Mouse (Mus musculus): Measurements from ENCODE around the gene Cpsf2.

- TF ChIP-seq CTCF (conservative IDR thresholded peaks at IDR 0.05; ENCODE audit: low read length) (no peak), POU5F1 (IDR thresholded peaks at IDR 0.05; ENCODE audit: borderline replicate concordance, low read length) (no peak)
These were observed 4.5 kb upstream of the Cpsf2 start for GRCm38 (mm10) chr12:101971311-101971710.

Measured in E14TG2a.4 (cell line).